Mouse (Mus musculus) retina, postnatal 1 day (tissue): ENCODE data around the gene Pnisr.

Experiments
- DNase-seq: peaks from one replicate; pipeline ENCODE4 v3.0.0-alpha.2; 2012

The Pnisr gene

DNA sequence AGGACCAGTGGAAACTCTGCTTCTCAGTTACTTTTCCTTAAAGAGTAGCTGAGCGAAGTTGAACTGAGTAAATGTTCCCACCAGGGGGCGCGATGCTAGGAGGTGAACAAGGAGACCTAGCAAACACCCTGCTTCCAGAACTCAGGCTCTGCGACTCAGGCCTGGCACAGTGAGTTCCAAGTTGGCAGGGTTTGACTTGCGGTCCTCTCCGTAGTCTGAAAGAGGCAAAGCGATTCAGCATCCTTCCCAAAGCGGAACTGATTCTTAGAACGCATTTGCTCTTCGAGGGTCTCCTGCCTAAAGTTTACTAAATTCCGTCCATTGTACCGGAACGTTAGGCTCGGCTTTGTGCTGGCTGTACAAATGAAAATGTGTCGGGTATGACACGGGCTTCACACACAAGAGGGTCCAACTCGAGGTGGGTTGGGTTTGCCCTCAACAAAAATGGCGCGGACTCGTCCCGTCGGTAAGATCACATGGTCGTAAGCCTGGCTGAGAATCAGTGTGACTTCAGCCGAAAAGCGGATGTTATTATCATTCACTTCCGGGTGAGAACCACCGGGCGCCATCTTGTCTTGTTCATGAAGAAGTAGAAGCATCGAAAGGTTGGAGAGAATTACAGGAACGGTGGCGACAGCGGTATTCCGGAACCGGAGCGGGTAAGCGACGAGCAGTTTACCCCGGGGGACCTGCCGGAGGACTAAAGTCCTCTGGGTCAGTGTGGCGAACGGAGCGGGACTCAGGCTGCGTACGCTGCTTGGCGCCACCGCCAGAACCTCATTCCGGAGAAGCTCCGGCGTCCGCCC is at the start of gene Pnisr:
Pnisr (plus strand) TSS at position 103 of the 806 bp plus-strand sequence.
- peak; percentile 99 for DNase-seq

DNA sequence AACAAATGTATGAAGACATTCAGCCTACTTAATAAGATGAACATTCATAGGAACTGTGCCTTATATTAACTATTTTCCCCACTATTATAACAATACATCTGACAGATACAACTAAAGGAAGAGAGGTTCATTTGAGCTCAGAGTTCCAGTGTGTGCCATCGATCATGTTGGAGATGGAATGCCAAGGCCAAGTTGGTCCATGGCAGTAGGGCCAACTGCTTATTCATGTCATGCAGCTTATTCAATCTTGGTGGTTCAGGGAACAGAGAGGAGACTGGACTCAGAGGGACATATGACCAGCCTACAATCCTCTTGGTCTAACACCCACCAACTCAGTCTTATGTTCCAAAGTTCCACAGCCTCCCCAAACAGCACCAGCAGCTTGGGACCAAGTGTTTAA is 46.4 kb upstream of the Pnisr start:
- no peak for DNase-seq

DNA sequence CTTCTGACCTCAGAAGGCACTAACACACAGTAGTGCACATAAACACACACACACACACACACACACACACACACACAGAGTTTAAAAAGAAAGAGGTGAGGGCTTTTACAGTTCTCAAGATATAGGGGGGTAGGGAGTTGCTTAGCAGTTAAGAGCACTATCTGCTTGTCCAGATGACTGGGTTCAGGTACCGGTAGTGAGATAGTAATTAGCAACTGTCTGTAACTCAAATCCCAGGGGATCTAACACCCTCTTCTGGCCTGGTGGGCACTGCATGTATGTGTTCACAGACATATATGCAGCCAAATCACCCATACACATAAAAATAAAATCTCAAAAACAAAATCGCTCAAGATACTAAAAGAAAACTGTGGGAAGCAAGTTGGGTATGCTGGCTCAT is 45.8 kb upstream of the Pnisr start:
- no peak for DNase-seq

DNA sequence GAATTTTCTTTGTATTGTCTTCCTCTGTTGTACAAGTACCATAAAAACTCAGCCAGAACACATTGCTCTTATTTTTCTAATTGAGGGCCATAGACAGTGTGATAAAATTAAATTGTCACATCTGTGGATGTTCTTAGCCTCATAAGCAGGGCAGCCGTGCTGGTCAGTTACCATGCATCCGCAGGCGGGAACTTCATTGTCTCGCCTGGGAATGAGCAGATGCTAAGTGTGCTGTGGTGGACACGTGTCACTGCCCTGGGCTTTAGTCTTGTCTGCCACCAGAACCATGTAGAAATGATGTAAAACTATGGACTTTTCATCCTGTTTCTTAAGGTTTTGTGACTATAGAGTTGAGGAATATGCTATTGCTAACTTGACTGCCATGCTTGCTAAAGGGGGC is 40.2 kb upstream of the Pnisr start:
- DNase-seq = peak; percentile 67

DNA sequence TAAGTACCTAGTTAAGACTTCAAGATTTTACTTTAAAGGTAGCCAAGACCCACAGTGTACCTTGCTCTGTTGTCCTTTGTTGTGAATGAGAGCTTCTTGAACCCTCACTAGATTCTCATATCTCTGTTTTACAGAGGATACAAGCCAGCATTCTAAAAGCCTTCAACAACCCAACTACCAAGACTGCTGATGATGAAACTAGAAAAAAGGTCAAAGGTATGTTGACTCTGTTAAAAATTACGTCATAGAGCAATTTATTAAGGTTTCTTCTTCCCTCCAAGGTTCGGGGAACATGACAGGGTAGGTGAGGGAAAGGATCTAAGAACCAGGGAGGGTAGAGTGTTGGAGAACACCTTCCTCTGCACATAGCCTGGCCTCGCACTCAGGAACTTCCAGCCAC is 36.8 kb upstream of the Pnisr start:
- DNase-seq = no peak

DNA sequence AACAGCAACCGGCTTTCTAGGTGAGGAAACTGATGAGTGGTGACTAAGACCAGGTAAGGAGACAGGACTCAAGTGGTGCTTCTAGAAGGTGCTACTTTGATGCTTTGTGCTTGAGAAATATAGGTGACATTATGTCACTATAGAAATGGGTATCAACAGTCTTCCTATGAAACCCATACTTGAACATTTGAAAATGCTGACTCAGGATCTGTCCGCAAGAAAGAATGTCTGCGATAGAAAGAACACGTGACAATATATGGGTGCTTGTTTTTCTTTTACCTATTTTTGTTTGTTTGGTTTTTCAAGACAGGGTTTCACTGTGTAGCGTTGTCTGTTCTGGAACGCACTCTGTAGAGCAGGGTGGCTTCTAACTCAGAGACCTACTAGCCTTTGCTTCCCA is 34.7 kb upstream of the Pnisr start:
- DNase-seq = no peak

DNA sequence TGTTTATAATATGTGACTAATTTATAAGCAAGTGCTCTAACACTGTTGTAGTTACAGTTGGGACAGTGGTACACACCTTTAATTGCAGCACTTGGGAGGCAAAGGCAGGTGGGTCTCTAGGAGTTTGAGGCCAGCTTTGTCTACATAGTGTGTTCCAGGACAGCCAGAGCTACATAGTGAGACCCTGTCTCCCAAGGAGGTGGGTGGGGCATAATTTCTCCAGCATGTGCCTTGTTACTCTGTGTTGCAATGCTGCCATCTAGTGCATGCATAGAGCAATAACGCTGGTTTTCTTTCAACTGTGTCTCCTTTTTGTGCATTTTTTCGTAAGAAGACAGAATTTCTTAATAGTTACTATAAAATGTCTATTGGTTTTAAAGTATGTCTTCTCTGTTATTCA is 33.4 kb upstream of the Pnisr start:
- peak; percentile 83 for DNase-seq

DNA sequence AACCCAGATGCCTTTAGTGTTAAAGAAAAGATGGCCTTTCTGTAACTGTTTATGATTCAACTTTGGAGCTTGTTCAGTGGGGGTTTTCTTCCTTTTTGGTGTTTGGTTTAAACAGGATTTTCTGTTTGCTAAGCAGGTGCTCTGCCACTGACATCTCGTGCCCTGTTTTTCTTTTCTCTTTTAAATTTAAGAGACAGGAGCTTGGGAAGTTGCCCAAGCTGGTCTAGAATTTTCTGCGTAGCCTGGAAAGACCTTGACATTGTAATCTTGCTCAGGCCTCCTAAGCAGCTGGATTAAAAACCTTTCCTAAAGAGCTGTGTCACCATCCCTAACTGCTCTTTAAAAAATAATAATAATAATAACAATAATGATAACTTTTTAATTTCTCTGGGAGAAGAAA is 20.8 kb upstream of the Pnisr start:
- no peak for DNase-seq

DNA sequence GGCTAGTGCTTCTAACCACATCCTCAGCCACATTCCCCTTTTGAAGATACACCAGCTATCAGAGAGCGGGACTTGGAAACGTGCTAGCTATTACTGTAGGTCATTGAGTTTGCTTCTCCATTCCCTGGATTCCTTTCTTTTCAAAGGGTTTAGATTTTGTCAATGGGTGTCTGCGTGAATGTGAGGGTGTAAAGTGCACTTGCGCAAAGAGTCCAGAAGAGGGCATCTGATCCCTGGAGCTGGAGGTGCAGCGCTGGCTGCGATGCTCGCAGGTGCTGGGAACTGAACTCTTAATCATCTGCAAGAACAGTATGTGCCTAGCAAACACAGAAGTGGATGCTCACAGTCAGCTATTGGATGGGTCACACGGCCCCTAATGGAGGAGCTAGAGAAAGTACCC is 14.5 kb upstream of the Pnisr start:
- no peak for DNase-seq

DNA sequence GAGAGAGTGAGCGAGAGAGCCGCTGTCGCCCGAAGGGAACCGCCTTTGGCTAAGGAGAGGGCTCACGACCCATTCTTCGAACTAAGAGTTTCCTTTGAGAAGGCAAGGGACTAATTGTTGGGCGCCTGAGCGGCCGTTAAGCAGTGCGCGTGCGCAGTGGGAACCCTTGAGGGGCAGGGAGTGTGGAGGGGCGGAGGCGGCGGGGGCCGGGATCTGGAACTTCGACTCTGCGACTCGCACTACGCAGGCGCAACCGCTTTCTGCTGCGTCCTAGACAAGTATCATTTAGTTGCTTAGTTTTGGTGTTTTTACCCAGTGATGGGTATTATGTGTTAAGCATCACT is 876 bp downstream of the Pnisr start:
- DNase-seq = peak; percentile 93

DNA sequence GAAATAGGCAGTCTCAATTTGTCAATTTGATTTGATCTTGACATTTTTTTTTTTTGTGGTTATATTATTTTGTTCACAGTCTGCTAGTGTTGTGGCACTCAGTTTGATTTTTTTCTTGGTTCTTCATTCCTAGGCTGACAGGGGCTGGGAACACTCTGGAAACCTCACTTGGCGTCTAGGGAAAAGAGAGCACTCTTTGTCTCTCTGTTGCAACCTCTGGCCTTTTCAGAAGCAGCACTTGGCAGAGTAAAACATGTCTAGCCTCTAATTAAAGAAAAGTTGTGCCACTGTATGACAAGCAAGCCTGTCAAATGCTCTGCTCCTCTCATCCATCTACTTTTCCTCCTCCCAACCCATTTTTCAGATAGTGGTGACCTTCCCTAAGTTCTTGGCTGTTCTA is 10.1 kb downstream of the Pnisr start:
- no peak for DNase-seq

DNA sequence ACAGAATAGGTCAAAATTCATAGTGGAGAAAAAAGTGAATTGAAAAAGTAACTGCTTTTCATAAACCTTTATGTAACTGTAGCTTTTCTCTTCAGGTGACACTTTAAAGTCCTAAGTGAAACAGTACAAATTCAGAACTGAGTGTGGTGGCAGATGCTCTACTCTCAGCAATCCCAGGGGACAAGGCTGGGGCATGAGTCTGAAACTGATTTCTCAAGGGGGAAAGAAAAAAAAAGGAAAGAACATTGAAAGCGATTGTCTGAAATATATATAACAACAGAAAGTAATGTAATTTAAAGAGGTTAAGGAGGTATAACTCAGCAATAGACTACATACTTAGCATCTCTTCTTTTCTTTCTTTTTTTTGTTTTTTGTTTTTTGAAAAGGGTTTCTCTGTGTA is 17.8 kb downstream of the Pnisr start:
- DNase-seq = no peak

DNA sequence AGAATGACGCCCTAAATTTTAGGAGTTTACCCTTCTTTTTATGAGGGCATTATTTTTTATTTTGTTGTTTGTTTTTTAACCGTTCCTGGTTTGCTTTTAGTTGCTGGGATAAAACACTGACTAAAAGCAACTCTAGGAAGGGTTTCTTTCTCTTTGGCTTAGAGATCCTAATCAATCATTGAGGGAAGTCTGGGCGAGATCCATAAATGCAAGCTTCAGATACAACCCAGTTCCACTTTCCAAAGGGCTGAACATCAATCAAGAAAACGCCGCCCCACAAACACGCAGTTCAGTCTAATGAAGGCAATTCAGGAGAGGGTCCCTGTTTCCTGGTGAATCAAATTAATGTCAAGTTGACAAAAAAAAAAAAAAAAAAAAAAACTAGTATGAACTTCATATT is 31.4 kb downstream of the Pnisr start:
- DNase-seq = peak; percentile 1

DNA sequence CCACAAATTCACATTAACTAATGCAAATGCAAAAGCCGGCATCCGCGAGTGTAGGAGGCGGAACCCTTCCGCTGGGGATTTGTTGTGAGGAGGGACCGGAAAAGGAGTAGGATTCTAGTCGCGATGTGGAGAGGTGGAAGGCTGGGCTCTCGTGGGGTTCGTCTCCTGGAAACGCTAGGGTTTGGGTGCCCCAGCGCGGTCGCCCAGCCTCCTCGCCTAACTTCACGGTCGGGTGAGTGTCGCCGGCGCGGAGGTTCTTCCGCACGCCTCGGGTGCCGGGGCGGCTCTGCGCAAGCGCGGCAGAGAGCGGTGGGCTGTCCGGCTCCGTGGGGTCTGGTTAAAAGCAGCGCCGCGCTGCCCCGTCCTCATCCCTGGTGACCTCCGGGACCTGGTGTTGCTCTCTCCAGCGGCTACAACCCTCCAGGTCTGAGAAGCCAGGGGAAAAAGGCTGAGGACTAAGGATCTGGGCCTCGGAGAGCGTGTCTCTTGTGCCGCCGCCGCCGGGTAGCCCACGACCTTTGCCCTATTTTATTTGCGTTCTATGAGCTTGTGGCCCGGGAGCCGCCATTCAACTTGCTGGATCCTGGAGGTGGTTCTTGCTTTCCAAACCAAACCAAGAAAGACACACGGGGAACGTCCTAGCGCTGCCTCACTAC is 32.3 kb downstream of the Pnisr start, which contains the start of gene Coq3:
Coq3 (plus strand) TSS at position 109 of the 656 bp plus-strand sequence.
- peak; percentile 90 for DNase-seq

DNA sequence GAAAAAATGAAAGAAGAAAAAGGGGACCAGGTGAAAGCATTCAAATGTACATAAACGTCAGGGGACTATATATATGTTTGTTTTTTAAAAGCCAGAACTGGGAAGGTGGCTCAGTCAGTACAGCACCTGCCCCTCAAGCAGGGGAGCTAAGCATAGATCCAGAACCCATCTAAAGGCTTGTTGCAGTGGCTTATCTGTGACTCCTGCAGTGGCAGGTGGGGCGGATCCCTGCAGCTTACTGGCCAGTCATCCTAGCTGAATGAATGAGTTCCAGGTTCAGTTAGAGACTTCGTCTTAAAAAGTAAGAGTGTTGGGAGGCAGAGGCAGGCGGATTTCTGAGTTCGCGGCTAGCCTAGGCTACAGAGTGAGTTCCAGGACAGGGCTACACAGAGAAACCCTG is 35.4 kb downstream of the Pnisr start:
- no peak for DNase-seq

DNA sequence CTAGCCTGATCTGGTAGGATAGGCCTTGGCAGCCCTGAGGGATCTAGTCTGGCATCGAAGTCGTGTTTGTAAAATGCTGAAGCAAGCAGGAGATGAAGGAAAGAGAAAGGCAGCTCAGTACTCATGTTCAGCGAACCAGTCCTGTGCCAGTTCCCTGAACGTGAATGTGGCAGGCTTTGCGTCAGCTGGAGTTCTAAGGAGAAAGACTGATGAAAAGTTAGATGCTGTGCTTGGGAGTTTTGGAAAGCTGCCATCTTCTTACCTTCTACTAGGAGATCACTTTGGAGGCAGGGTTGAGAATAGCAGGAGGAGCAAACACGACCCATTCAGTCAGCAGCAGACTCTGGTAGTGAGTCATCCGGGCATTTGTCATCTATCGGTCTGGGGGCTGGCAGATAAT is 38.4 kb downstream of the Pnisr start:
- DNase-seq = no peak
